Mouse (Mus musculus) erythroblast, adult 5-6 weeks (primary cell): Measurements from ENCODE around the gene Crtam. TPM values are rescaled to one million over a fixed set of nuclear protein-coding genes. Genes with fewer than 3 reads are reported as not detected.

ENCODE experiments used
- ATAC-seq: replicated peaks from 2 replicates; pipeline ENCODE4 v1.8.0; 2016; ENCODE audit warnings: moderate number of reproducible peaks, mild to moderate bottlenecking, moderate TSS enrichment, inconsistent platforms; ENCODE audit not compliant: poor library complexity, low FRiP score, severe bottlenecking
- total RNA-seq, 2 experiments: library from RNA; stranded (forward) in 1 of 2; stranded (reverse) in 1 of 2; fragments of 150-400 nt in 1 of 2; fragments of 200-764, 138-1000 nt in 1 of 2; gene quantifications; 2 replicates each; pipeline versions ENCODE4 v1.2.3 to v1.2.4; 2015 to 2017; ENCODE audit warnings: low replicate concordance in 2 of 2

The Crtam gene
- not detected in 2 replicates for total RNA-seq (2015; ENCODE audit: low replicate concordance)
- not detected in 2 replicates for total RNA-seq (2017; ENCODE audit: low replicate concordance)

- no peak for ATAC-seq
Observed at GRCm38 (mm10) chr9:41004415-41004814, at the start of gene Crtam. Gene Crtam (minus strand): TSS chr9:41004628.

- no peak for ATAC-seq
Observed at GRCm38 (mm10) chr9:41054166-41054565, 49.7 kb upstream of the Crtam start.

- ATAC-seq: no peak
Observed at GRCm38 (mm10) chr9:41053478-41053877, 49.0 kb upstream of the Crtam start.

- no peak for ATAC-seq
Observed at GRCm38 (mm10) chr9:41051080-41051932, 46.9 kb upstream of the Crtam start.

GRCm38 (mm10) chr9:41050331-41051079, 46.1 kb upstream of the Crtam start:
- no peak for ATAC-seq

GRCm38 (mm10) chr9:41049282-41049681, 44.9 kb upstream of the Crtam start:
- ATAC-seq: peak; percentile 48; the same call in 1 of the 2 replicates

GRCm38 (mm10) chr9:41048820-41049219, 44.4 kb upstream of the Crtam start:
- ATAC-seq: no peak

- no peak for ATAC-seq
Observed at GRCm38 (mm10) chr9:41048216-41048615, 43.8 kb upstream of the Crtam start.

- 0 out of 2 replicates have a peak, but pooled peaks have one; percentile 18 for ATAC-seq
Observed at GRCm38 (mm10) chr9:41047654-41048053, 43.2 kb upstream of the Crtam start.

GRCm38 (mm10) chr9:41044626-41045025, 40.2 kb upstream of the Crtam start:
- peak; percentile 68; the same call in 1 of the 2 replicates for ATAC-seq

GRCm38 (mm10) chr9:41043641-41044040, 39.2 kb upstream of the Crtam start:
- ATAC-seq: no peak

- no peak for ATAC-seq
Observed at GRCm38 (mm10) chr9:41041404-41041803, 37.0 kb upstream of the Crtam start.

- no peak for ATAC-seq
Observed at GRCm38 (mm10) chr9:41038150-41038664, 33.8 kb upstream of the Crtam start.

- ATAC-seq: no peak
Observed at GRCm38 (mm10) chr9:41031590-41032489, 27.4 kb upstream of the Crtam start.

- ATAC-seq: no peak
Observed at GRCm38 (mm10) chr9:41029827-41030226, 25.4 kb upstream of the Crtam start.

- peak; percentile 76 for ATAC-seq
Observed at GRCm38 (mm10) chr9:41028470-41028869, 24.0 kb upstream of the Crtam start.

GRCm38 (mm10) chr9:41021690-41022089, 17.3 kb upstream of the Crtam start:
- ATAC-seq: no peak

GRCm38 (mm10) chr9:41020486-41020885, 16.1 kb upstream of the Crtam start:
- no peak for ATAC-seq

GRCm38 (mm10) chr9:41014512-41014911, 10.1 kb upstream of the Crtam start:
- ATAC-seq: no peak
